Mouse (Mus musculus): ENCODE results near the gene Cacul1. TPM values are rescaled to one million over a fixed set of nuclear protein-coding genes. Genes with fewer than 3 reads are reported as not detected.

Cacul1 gene
- polyA plus RNA-seq, 1 experiment from 2014 or later = 23.0 TPM

Small RNA genes lying within 50 kb of the gene (microRNA-seq; reads per million reads assigned to microRNA genes)
- not detected for gene Gm25238

Other genes starting within 250 kb of the Cacul1 start
- 0.36 and 0.72 TPM in 2 replicates for gene Prlhr, start 112.7 kb downstream of the Cacul1 start, polyA plus RNA-seq (2015; fragmentation: Nextera tagmentation; extraction: Ambion mirVana)
- gene Nanos1, start 175.0 kb upstream of the Cacul1 start, polyA plus RNA-seq (2015; fragmentation: Nextera tagmentation; extraction: Ambion mirVana) = 21.1 and 22.7 TPM in 2 replicates
- gene Eif3a, start 209.6 kb upstream of the Cacul1 start, polyA plus RNA-seq (2015; fragmentation: Nextera tagmentation; extraction: Ambion mirVana) = 109 and 111 TPM in 2 replicates
- 38.7 and 39.4 TPM in 2 replicates for gene Fam45a, start 230.6 kb upstream of the Cacul1 start, polyA plus RNA-seq (2015; fragmentation: Nextera tagmentation; extraction: Ambion mirVana)

Data from midbrain, embryonic 15.5 days (tissue).